Mouse (Mus musculus) subcutaneous adipose tissue, adult 2 months (tissue): ENCODE data around the gene Gnao1. TPM values are rescaled to one million over a fixed set of nuclear protein-coding genes. Genes with fewer than 3 reads are reported as not detected.

Experiments used
- polyA plus RNA-seq: library from polyadenylated mRNA; depleted of rRNA; stranded (reverse); fragments of >200 nt; gene quantifications from 2 replicates; pipeline ENCODE4 v1.2.3, GENCODE M21; 2012; ENCODE audit warnings: low replicate concordance; rRNA removed

Gnao1 gene
- polyA plus RNA-seq: 11.0 and 19.2 TPM in 2 replicates

GRCm38 (mm10) chr8:93809686-93810027, at the start of gene Gnao1:
Gene Gnao1 (plus strand): TSS chr8:93809966.

GRCm38 (mm10) chr8:94012013-94012951, 202.5 kb downstream of the Gnao1 start, which contains the start of gene Amfr:
Gene Amfr (minus strand): TSS chr8:94012842.

Other genes starting within 250 kb of the Gnao1 start
- 125 and 136 TPM in 2 replicates for gene Amfr, start 202.9 kb downstream of the Gnao1 start, polyA plus RNA-seq
- 7.9 and 34.0 TPM in 2 replicates for gene Nudt21, start 227.1 kb downstream of the Gnao1 start, polyA plus RNA-seq
- gene Ogfod1, start 227.2 kb downstream of the Gnao1 start, polyA plus RNA-seq: 9.2 and 11.0 TPM in 2 replicates